Mouse (Mus musculus) cerebellum, postnatal 25 days (tissue): ENCODE results near the gene Apol7c.
"Not testable (repeated sequence)": the region's sequence is repeated elsewhere in the genome, so short reads cannot be mapped to it uniquely, and the experiment has no call there.

Source experiments
- DNase-seq, 2 experiments: peaks; one replicate each; pipeline ENCODE4 v3.0.0; 2021; ENCODE audit warnings: mixed read lengths in 2 of 2

Gene Apol7c

DNA sequence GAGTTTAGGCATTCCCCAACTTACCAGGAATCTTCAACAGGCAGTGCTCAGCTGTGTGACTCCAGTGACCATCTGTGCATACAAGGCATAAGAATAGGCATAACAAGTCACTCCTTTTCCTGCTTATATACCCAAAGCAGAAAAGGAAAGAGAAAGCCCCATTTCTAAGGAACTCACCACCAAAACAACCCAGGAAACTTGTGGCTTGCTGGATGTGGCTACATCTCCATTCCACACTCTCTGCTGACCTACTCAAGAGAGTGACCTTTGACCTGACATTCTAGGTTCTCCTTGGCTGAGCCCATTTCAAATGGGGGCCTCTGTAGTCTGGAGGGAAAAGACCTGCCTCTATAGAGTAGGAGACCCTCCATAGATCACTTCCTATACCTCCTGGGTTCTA is at the start of gene Apol7c:
TSS of gene Apol7c (minus strand) at position 101 of the 400 bp plus-strand sequence.
- no peak for DNase-seq

DNA sequence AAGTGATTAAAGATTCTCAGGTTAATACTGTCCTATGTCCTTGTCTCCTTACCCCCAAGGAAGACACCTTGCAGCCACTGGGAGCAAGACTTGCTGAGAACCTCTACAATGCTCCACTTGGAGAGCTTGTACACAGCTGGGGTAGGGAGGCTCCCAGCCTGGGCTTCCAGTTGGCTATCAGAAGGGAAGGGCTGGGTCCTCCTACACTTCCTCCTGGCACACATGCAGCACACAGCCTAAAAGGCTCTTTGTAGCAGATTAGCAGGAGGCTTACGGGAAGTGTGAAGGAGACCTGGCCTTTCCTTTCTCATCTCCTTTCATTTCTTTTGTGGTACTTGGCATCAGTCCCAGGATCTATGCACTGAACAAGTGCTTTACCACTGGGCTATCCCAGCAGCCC is 48.6 kb upstream of the Apol7c start:
- DNase-seq, result no peak

DNA sequence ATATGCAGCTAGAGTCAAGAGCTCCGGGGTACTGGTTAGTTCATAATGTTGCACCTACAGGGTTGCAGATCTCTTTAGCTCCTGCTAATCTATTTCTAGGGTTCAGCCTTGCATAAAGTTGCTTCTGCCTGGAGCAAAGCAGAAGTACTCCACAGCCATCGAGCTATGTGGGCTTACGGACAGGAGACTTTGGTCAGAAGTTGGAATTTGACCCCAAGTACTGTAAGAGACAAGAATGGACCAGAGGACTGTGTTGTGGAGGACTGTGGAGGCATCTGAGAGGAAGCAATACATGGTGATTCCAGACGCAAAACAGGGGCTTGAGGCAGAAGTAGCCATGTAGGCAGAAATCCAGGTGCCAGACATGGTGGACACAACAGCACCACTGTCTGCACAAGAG is 46.2 kb upstream of the Apol7c start:
- DNase-seq, result no peak

- DNase-seq, result no peak
Measured at GRCm38 (mm10) chr15:77578801-77579200, 45.7 kb upstream of the Apol7c start.

- no peak for DNase-seq
Measured at GRCm38 (mm10) chr15:77563219-77563618, 30.1 kb upstream of the Apol7c start.

- no peak for DNase-seq
Measured at GRCm38 (mm10) chr15:77561792-77562191, 28.7 kb upstream of the Apol7c start, which contains the start of gene 1700025B11Rik. TSS of gene 1700025B11Rik (minus strand) at chr15:77561892.

GRCm38 (mm10) chr15:77539221-77539620 is 6.1 kb upstream of the Apol7c start:
- not testable (repeated sequence) for DNase-seq

DNA sequence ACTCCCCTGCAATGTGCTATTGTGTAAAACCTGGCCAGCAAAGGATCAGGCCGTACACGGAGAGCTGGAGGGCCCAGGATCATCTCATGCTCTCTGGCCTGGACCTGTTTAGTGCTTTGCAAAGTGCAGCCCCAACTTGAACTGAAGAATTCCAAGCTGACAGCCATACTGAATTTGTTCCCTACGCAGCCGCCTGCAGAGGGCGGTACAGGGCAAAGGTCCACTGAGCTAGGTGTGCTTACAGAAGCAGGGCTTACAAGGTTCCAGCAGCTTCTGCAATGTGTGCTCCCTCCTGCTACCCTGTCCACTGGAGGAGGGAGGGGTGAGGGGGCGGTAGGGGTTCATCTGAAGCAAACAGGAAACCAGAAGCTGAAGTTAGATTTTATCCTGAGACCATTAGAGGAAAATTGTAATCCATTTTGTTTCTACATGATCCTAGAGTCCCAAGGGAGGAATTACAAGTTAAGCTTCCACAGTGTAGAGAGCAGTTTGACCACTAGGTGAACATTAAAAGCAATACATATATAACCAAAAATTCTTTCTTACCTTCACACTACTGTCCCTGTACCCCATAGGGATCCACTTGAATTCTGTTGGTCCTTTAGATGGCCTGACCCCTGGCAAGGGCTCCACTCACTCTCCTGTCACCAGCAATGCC is 9.8 kb downstream of the Apol7c start:
- DNase-seq, result peak; percentile 24 to 58

DNA sequence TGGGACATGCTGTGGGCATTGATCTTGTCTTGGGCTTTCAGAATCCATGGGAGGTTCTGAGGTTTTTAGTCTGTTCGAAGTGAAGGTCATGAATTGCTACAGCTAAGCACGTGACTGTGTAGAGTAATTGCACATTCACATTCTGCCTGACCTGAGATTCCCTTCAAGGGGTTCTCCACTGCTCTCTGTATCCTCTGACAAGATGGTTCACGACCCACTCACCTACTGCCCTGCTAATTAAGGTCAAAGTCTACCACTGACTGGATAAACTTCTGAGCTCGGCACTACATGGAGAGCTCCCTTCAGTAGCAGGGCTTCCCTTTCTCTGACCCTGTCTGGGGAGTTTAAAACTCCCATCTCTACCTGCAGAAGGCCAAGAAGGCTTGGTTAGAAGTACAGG is 12.5 kb downstream of the Apol7c start:
- DNase-seq, result not testable (repeated sequence)

DNA sequence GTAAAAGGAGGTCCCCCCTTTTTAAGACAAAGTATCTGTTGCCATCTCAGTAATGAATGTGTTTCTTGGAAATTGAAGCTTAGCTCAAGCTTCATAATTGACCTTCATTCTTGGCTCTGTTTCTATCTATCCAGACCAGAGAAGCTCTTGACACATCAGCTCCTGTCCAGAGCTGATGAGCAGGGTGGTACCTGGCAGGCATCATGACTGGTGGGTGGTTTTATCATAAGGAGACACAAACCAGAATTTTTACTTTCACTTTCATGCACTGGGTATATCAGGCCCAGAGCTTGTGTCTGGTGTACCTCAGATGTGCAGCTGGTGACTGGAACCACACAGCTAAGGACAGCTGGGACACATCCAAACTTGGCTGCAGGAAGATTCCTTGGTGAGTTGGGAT is 25.1 kb downstream of the Apol7c start, which contains the start of gene Apol11a:
TSS of gene Apol11a (plus strand) at position 306 of the 400 bp plus-strand sequence.
- DNase-seq, result not testable (repeated sequence)

GRCm38 (mm10) chr15:77494694-77495093 is 38.4 kb downstream of the Apol7c start:
- DNase-seq, result not testable (repeated sequence)

DNA sequence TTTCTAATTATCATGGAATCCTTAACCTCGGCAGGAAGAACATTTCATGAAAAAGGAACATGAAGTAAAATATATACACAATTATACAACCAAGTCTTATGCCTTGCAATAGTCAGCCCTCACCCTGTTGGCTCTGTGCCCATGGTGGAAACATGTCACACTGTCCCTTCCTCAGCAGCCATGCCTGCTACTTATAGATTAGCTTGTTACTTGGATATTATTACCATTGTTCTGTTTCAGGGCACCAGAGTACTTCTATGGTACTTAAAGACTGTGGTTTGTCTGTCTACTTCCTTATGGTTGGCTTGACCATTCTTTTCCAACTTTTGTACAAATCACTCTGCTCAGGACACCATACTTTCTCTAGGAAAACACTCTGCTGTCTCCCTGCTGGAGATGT is 39.9 kb downstream of the Apol7c start:
- DNase-seq, result not testable (repeated sequence)

DNA sequence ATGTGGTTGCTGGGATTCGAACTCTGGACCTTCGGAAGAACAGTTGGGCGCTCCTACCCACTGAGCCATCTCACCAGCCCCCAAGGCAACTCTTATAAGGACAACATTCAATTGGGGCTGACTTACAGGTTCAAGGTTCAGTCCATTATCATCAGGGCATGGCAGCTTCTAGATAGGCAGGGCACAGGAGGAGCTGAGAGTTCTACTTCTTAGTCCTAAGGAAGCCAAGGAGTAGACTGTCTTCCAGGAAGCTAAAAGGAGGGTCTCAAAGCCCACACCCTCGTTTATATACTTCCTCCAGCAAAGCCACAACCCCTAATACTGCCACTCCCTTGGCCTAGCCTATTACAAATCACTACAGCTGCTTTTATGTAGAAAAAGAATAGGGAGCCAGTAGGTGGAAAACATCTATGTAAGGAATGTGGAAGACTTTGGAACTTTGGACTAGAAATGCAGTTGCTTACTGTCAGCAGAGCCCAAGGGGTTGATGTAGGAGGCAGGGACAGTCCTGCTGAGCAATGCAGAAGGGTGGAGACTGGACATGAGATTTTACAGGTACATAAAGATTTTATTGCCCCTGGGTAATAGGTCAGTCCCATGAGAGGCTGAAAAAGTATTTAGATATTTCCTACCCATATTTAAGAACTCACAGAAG is 50.8 kb downstream of the Apol7c start:
- no peak for DNase-seq

DNA sequence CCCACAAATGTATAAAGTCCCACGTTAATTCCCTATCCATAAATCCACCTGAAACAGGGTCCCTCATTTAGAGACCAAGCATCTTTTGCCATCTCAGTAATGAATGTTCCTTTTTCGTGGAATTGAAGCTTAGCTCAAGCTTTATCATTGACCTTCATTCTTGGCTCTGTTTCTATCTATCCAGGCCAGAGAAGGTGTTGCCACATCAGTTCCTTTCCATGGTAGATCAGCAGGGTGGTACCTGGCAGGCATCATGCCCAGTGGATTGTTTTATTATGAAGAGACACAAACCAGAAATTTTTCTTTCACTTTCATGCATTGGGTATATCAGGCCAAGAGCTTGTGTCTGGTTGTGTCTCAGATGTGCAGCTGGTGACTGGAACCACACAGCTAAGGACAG is 56.4 kb downstream of the Apol7c start, which contains the start of gene Apol10a:
TSS of gene Apol10a (plus strand) at position 355 of the 400 bp plus-strand sequence.
- DNase-seq, result not testable (repeated sequence)
